In the genomic region with DNA sequence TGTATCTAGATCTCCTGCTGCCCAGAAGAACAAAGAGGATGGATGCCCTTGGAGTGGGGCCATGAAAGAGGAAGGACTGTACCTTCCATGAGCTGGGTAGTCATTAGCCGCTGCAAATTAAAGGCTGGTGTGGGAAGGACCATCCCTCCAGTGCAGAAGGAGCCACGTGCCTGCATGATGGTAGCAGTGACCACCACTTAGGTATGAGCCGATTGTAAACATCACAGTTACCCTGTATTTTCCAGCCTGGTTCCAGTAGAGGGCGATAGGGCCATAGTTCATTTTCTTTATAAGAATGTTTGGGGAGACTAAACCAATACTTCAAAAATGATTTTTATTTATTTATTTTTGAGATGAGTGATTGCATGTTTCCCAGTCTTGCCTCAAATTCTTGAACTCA, we compare ENCODE assay signal across 9 mouse cellular contexts. TPM values are rescaled to one million over a fixed set of nuclear protein-coding genes. Genes with fewer than 3 reads are reported as not detected.
DNase-seq lines count a peak whose midpoint lies in the region; ATAC-seq and TF ChIP-seq lines count a peak whose summit lies in the region.
"Had no signal": no experiment of that assay in that cellular context is flagged by ENCODE, and none has a peak within 500 bp of the region (broad histone marks: within the 10 kb centered on the region; RNA-seq: fewer than 3 reads in every experiment).

No protein-coding gene starts in this region.

- peak; percentile 39 to 45 for DNase-seq in cerebellum, postnatal 14 days
- peak; percentile 34 for DNase-seq in lung, postnatal 0 days (ENCODE audit: low spot score)
- no peak for DNase-seq in lung, postnatal 25 days (ENCODE audit: low spot score)
- DNase-seq in embryonic facial prominence, embryonic 14.5 days (ENCODE audit: low spot score) = no peak
- peak; percentile 14 to 33 for DNase-seq in natural killer cell, adult 2 months (ENCODE audit: low spot score in 2 of 2)
- no peak for DNase-seq in adrenal gland, adult 8-10 months

- no peak overlapping the region for H3K9ac ChIP-seq in lung, postnatal 0 days (replicated peaks; ENCODE audit: low read depth)
- no peak overlapping the region for H3K9ac ChIP-seq in embryonic facial prominence, embryonic 14.5 days (ENCODE audit: low read depth, low read length)

- H3K4me2 ChIP-seq in lung, postnatal 0 days (replicated peaks; ENCODE audit: low read depth, low read length) = no peak overlapping the region
- no peak overlapping the region for H3K4me2 ChIP-seq in embryonic facial prominence, embryonic 14.5 days (ENCODE audit: low read depth, low read length)

- WGBS in lung, postnatal 0 days = 49% methylated on average over 4 of the region's 4 CpGs
- 59% methylated on average over 4 of the region's 4 CpGs for WGBS in embryonic facial prominence, embryonic 14.5 days

- H3K4me1 ChIP-seq in lung, postnatal 0 days (ENCODE audit: insufficient read depth, low read depth, low read length) = no peaks in the 10 kb centered on the region
- no peaks in the 10 kb centered on the region for H3K4me1 ChIP-seq in embryonic facial prominence, embryonic 14.5 days (ENCODE audit: control insufficient read depth, insufficient read depth, low read length)
- H3K4me1 ChIP-seq: heart, embryonic 10.5 days had no signal

- H3K36me3 ChIP-seq in lung, postnatal 0 days (ENCODE audit: insufficient read depth, low read length) = peaks cover 14% of the 10 kb centered on the region
- H3K36me3 ChIP-seq in embryonic facial prominence, embryonic 14.5 days (ENCODE audit: control insufficient read depth, insufficient read depth, low read length) = peaks cover 73% of the 10 kb centered on the region

- peak; percentile 58 for TF ChIP-seq CTCF in lung, postnatal 0 days (IDR thresholded peaks at IDR 0.05)

- no peak overlapping the region for H3K27ac ChIP-seq in lung, postnatal 0 days (ENCODE audit: low read length)
- H3K27ac ChIP-seq in embryonic facial prominence, embryonic 14.5 days (replicated peaks; ENCODE audit: low read depth, low read length) = no peak overlapping the region
- H3K27ac ChIP-seq: heart, embryonic 10.5 days had no signal

- H3K9me3 ChIP-seq in lung, postnatal 0 days (ENCODE audit: low read length) = no peaks in the 10 kb centered on the region
- no peaks in the 10 kb centered on the region for H3K9me3 ChIP-seq in embryonic facial prominence, embryonic 14.5 days (ENCODE audit: control insufficient read depth, low read length)
- H3K9me3 ChIP-seq: heart, embryonic 10.5 days had no signal

- no peak overlapping the region for H3K4me3 ChIP-seq in lung, postnatal 0 days (ENCODE audit: low read depth, low read length)
- H3K4me3 ChIP-seq in embryonic facial prominence, embryonic 14.5 days (ENCODE audit: low read depth, low read length) = no peak overlapping the region
- H3K4me3 ChIP-seq: heart, embryonic 10.5 days had no signal

- TF ChIP-seq EP300 in lung, postnatal 0 days (IDR thresholded peaks at IDR 0.05) = no peak

- H3K27me3 ChIP-seq in lung, postnatal 0 days (replicated peaks; ENCODE audit: insufficient read depth, low read length) = no peaks in the 10 kb centered on the region
- H3K27me3 ChIP-seq in embryonic facial prominence, embryonic 14.5 days (replicated peaks; ENCODE audit: control insufficient read depth, insufficient read depth, low read length) = no peaks in the 10 kb centered on the region

- ATAC-seq in cerebellum, adult (ENCODE audit: insufficient number of reproducible peaks, low FRiP score, low TSS enrichment) = no peak
- ATAC-seq in lung, postnatal 0 days = no peak
- peak; percentile 34; the same call in 1 of the 2 replicates for ATAC-seq in embryonic facial prominence, embryonic 14.5 days (ENCODE audit: low read depth)
- ATAC-seq in megakaryocyte, adult 5-6 weeks (ENCODE audit: poor library complexity, severe bottlenecking) = no peak

RNA-seq across cellular contexts. Expression of a gene that starts 27.5 kb away (rescaled TPM):
- polyA plus RNA-seq in lung, postnatal 0 days (2015; fragmentation: Nextera tagmentation; extraction: Ambion mirVana) = 0.10 and 0.13 TPM in 2 replicates
- polyA plus RNA-seq in embryonic facial prominence, embryonic 14.5 days (2014; fragmentation: Nextera tagmentation; extraction: Ambion mirVana) = 1.4 and 1.6 TPM in 2 replicates
- 1 to 10 TPM; 4.6 to 7.4 (median 6.7) TPM for total RNA-seq in adrenal gland, adult 8-10 months (2022)
- total RNA-seq in megakaryocyte, adult 5-6 weeks (2015) = 0.42 and 0.64 TPM in 2 replicates
- 0.41 and 0.48 TPM in 2 replicates for total RNA-seq in megakaryocyte, adult 5-6 weeks (2017)

Comparison
In these comparisons a context has a peak if more than half of its experiments do, and no peak if none do; other contexts are left out.
1. DNase-seq: peak in cerebellum, postnatal 14 days (2 of 2), lung, postnatal 0 days (single experiment) and natural killer cell, adult 2 months (2 of 2); none in lung, postnatal 25 days (single experiment), embryonic facial prominence, embryonic 14.5 days (single experiment) and adrenal gland, adult 8-10 months (single experiment).